Mouse (Mus musculus): ENCODE measurements around the gene Mmp2.

Gene Mmp2

DNA sequence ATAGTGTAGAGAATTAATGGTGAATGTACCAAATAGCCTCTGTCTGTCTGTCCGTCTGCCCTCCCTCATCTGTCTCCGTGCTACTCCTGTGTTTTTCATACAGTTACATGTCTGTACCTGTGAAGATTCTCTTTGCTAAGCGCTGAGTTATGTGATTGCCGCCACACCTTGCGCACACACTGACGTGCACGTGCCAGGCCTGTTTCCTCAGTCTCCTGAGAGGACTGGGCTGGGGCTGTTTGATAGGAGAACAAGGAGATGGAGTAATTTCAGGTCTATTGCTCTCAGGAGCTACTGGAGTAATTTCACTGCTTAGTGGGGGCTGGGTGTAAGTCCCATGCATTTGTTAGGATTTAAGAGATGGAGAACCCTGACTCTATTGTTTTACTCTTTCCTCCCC lies 68.0 kb downstream of the Mmp2 start:
- no peak for DNase-seq (ENCODE audit: low spot score in 2 of 2)

GRCm38 (mm10) chr8:92896056-92896455 lies 69.0 kb downstream of the Mmp2 start:
- DNase-seq (ENCODE audit: low spot score in 2 of 2): no peak

DNA sequence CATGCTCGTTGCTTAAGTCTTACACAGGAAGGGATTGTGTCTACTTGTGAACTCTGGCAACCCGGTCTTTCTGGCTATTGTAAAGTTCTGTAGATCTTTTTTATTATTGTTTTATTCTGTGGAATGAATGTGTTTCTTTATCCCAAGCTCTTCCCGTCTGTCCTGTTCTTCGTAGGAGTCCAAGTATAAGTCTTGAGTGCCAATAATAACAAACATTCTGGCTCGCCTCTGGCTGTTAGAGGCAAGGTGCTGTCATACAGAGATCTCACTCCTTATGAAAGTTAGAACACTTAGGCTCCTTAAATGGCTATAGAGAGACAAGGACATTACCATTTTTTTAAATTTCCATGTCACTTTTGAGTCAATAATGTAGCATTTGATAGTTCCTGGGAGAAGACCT lies 69.5 kb downstream of the Mmp2 start:
- DNase-seq (ENCODE audit: low spot score in 2 of 2): no peak

- DNase-seq (ENCODE audit: low spot score in 2 of 2): no peak
These were observed 70.7 kb downstream of the Mmp2 start for GRCm38 (mm10) chr8:92897794-92898193.

DNA sequence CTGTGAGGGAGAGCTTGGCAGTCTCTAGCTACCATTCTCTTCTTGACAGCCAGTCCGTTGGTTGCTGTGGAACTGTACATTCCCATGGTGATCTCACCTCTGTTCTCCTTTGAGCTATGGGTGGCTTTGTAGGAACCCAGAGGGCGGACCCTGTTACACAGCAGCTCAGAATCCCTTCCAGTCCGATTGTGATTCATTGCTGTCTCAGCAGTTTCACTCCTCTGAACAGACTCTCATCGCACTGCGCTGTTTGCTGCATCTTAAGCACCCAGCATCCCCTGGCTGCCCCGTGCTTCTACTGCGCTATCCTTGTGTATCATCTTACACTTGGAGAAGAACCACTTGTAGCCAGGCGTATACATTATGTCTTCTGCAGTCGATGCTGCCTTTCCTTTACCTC lies 72.5 kb downstream of the Mmp2 start:
- DNase-seq (ENCODE audit: low spot score in 2 of 2): no peak

- DNase-seq (ENCODE audit: low spot score in 2 of 2): no peak
These were observed 74.0 kb downstream of the Mmp2 start, which contains the start of gene Capns2 for GRCm38 (mm10) chr8:92901107-92901506. Gene Capns2 (plus strand): TSS chr8:92901407.

GRCm38 (mm10) chr8:92902981-92903380 lies 75.9 kb downstream of the Mmp2 start:
- DNase-seq (ENCODE audit: low spot score in 2 of 2): no peak
